Mouse (Mus musculus) erythroblast, embryonic 14.5 days (primary cell): ENCODE measurements at regions not wholly inside any gene's neighbourhood (a gene's known extent, or its start where the extent isn't known, plus 50 kb on each side); places are given as distances from the start of the nearest gene placed in this dataset.

Source experiments
- GATA1 ChIP-seq: IDR thresholded peaks from 2 replicates; pipeline ENCODE4 v1.6.1; 2012; ENCODE audit warnings: low read length, inconsistent platforms, mixed read lengths
- TAL1 ChIP-seq: IDR thresholded peaks from 3 replicates; pipeline ENCODE4 v1.6.1; 2012; ENCODE audit warnings: low read length, inconsistent platforms, mixed read lengths

- TF ChIP-seq TAL1: no peak
- no peak for TF ChIP-seq GATA1
Observed at GRCm38 (mm10) chr5:133389023-133389840, 710.3 kb upstream of the Castor2 start.
